Mouse (Mus musculus): ENCODE data around the gene Sppl3.

DNA sequence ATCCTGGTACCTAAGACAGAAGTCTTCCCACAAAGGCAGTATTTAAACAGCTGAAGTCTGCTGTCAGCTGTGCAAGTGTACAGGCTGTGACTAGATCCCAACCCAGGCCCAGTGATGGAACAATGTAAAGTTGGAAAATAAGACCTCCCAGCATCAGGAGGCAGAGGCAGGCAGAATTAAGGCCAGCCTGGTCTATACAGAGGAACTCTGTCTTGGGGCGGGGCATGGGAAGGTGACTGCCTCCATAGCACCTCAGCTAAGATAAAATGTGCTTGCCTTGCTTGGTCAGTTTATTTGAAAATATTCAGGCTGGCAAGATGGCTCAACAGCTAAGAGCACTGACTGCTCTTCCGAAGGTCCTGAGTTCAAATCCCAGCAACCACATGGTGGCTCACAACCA, 59.5 kb downstream of the Sppl3 start:
- no peak for TF ChIP-seq POLR2A (IDR thresholded peaks at IDR 0.05; ENCODE audit: low read depth, low read length)
- no peak for TF ChIP-seq TCF12 (IDR thresholded peaks at IDR 0.05; ENCODE audit: low read depth, low read length)
- TF ChIP-seq ZC3H11A (IDR thresholded peaks at IDR 0.05; ENCODE audit: low read depth, low read length) = no peak
- TF ChIP-seq CTCF (conservative IDR thresholded peaks at IDR 0.05 in 1 of 2, IDR thresholded peaks at IDR 0.05 in 1 of 2; ENCODE audit: low read depth in 2 of 2, low read length in 2 of 2) = no peak
- TF ChIP-seq MYC (IDR thresholded peaks at IDR 0.05; ENCODE audit: low read depth, low read length) = no peak
- no peak for TF ChIP-seq MAX (IDR thresholded peaks at IDR 0.05; ENCODE audit: low read length)
- no peak for TF ChIP-seq HCFC1 (IDR thresholded peaks at IDR 0.05; ENCODE audit: low read depth, low read length)

Data from CH12.LX (cell line).